Mouse (Mus musculus) kidney, postnatal 4 days (tissue): Measurements from ENCODE around the gene Gm20388.

Source experiments
- DNase-seq, 2 experiments: peaks; one replicate each; pipeline ENCODE4 v3.0.0; 2021; ENCODE audit warnings: mixed read lengths in 2 of 2

The Gm20388 gene

GRCm38 (mm10) chr8:124231176-124231484, 4320.5 kb downstream of the Gm20388 start, which contains the start of gene Galnt2:
TSS of gene Galnt2 (plus strand) at chr8:124231391.
- peak; percentile 92 to 95 for DNase-seq

GRCm38 (mm10) chr8:124231485-124232279, 4321.0 kb downstream of the Gm20388 start:
- DNase-seq, result peak; percentile 69 to 81

- DNase-seq, result no peak
Observed at GRCm38 (mm10) chr8:124232280-124232600, 4321.6 kb downstream of the Gm20388 start.

- no peak for DNase-seq
Observed at GRCm38 (mm10) chr8:124234496-124234895, 4323.9 kb downstream of the Gm20388 start.

GRCm38 (mm10) chr8:124235536-124235935, 4324.9 kb downstream of the Gm20388 start:
- DNase-seq, result no peak

GRCm38 (mm10) chr8:124239350-124239749, 4328.7 kb downstream of the Gm20388 start:
- no peak for DNase-seq

- DNase-seq, result no peak
Observed at GRCm38 (mm10) chr8:124240932-124241331, 4330.3 kb downstream of the Gm20388 start.

GRCm38 (mm10) chr8:124242208-124242607, 4331.6 kb downstream of the Gm20388 start:
- DNase-seq, result no peak

- no peak for DNase-seq
Observed at GRCm38 (mm10) chr8:124242913-124243312, 4332.3 kb downstream of the Gm20388 start.

- no peak for DNase-seq
Observed at GRCm38 (mm10) chr8:124247581-124247980, 4336.9 kb downstream of the Gm20388 start.

- peak in 1 of 2 experiments; percentile 44 for DNase-seq
Observed at GRCm38 (mm10) chr8:124248688-124249087, 4338.0 kb downstream of the Gm20388 start.

- DNase-seq, result no peak
Observed at GRCm38 (mm10) chr8:124250255-124250654, 4339.6 kb downstream of the Gm20388 start.

GRCm38 (mm10) chr8:124250785-124251184, 4340.1 kb downstream of the Gm20388 start:
- peak in 1 of 2 experiments; percentile 54 for DNase-seq

- peak in 1 of 2 experiments; percentile 49 for DNase-seq
Observed at GRCm38 (mm10) chr8:124252533-124252950, 4341.9 kb downstream of the Gm20388 start.

GRCm38 (mm10) chr8:124253939-124254338, 4343.3 kb downstream of the Gm20388 start:
- no peak for DNase-seq

GRCm38 (mm10) chr8:124256841-124257240, 4346.2 kb downstream of the Gm20388 start:
- DNase-seq, result no peak

- DNase-seq, result peak; percentile 80 to 85
Observed at GRCm38 (mm10) chr8:124257363-124257762, 4346.7 kb downstream of the Gm20388 start.

GRCm38 (mm10) chr8:124259146-124259545, 4348.5 kb downstream of the Gm20388 start:
- DNase-seq, result no peak

GRCm38 (mm10) chr8:124259925-124260324, 4349.3 kb downstream of the Gm20388 start:
- DNase-seq, result no peak

GRCm38 (mm10) chr8:124260371-124260770, 4349.7 kb downstream of the Gm20388 start:
- no peak for DNase-seq

GRCm38 (mm10) chr8:124263058-124263457, 4352.4 kb downstream of the Gm20388 start:
- DNase-seq, result no peak

- peak; percentile 67 to 76 for DNase-seq
Observed at GRCm38 (mm10) chr8:124264032-124264431, 4353.4 kb downstream of the Gm20388 start.

GRCm38 (mm10) chr8:124264671-124265070, 4354.0 kb downstream of the Gm20388 start:
- no peak for DNase-seq

GRCm38 (mm10) chr8:124265130-124265529, 4354.5 kb downstream of the Gm20388 start:
- no peak for DNase-seq

- DNase-seq, result no peak
Observed at GRCm38 (mm10) chr8:124265798-124266197, 4355.2 kb downstream of the Gm20388 start.
